Mouse (Mus musculus) testis, adult 2 months (tissue): ENCODE measurements around the gene Chdh.

Experiments used
- CTCF ChIP-seq: fragments of 200-500 bp; IDR thresholded peaks from 2 replicates; pipeline ENCODE4 v1.5.1; 2012; ENCODE audit warnings: low read depth, mild to moderate bottlenecking, inconsistent platforms, low read length, moderate library complexity; ENCODE audit not compliant: control insufficient read depth, insufficient read depth, insufficient replicate concordance
- POLR2A ChIP-seq: fragments of 200-500 bp; IDR thresholded peaks from 2 replicates; pipeline ENCODE4 v1.6.1; 2012; ENCODE audit warnings: low read depth, mild to moderate bottlenecking, inconsistent platforms, low read length, moderate library complexity; ENCODE audit not compliant: control insufficient read depth

GRCm38 (mm10) chr14:30011886-30012560, 3.2 kb downstream of the Chdh start:
- TF ChIP-seq POLR2A (no peak), CTCF (no peak)
